Mouse (Mus musculus) bone marrow, adult 2 months (tissue): ENCODE data around the gene Ppil1.

Experiments
- CTCF ChIP-seq: fragments of 200-500 bp; IDR thresholded peaks from 2 replicates; pipeline ENCODE4 v1.5.1; 2011; ENCODE audit warnings: low read length, control low read depth; ENCODE audit not compliant: control insufficient read depth, insufficient read depth
- POLR2A ChIP-seq: fragments of 200-500 bp; IDR thresholded peaks from 2 replicates; pipeline ENCODE4 v1.6.1; 2011; ENCODE audit warnings: low read depth, mild to moderate bottlenecking, control low read depth, low read length, borderline replicate concordance; ENCODE audit not compliant: control insufficient read depth

DNA sequence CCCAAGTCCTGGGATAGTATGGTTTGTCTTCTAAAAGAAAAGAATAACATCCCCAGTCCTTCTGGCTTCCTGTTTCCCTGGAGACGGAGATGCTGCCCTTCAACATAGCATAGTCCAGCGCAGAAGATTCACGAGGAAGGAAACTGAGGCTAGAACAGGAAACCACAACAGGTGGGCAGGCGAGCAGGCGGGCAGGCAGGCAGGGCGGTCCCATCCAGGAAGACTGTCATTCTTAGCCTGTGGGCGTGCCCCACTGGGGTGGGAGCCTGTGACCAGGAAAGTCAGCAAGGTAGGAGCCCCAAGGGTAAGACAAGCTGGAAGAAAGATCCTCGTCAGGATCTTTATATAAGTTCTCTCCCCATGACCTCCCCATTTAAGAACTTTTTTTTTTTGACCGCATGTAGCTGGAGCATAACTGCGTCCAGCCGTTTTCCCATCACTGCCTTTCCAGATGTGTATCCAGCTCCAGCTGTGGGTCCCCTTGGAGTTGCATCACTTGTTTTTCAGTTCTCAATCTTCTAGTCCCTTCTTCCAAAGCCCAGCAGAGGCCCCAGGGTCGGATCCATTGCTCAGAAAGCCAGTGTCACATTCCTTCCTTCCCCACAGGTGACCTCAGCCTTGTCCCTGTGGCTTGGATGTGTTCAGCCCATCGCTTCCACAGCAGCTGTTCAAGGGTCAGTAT lies 40.5 kb upstream of the Ppil1 start:
- TF ChIP-seq CTCF, result no peak
- TF ChIP-seq POLR2A, result no peak
